Mouse (Mus musculus): Measurements from ENCODE around the gene Nfic. TPM values are rescaled to one million over a fixed set of nuclear protein-coding genes. Genes with fewer than 3 reads are reported as not detected.

Nfic gene
- total RNA-seq, 2 experiments from 2014 or later: 4.0 to 36.8 TPM

DNA sequence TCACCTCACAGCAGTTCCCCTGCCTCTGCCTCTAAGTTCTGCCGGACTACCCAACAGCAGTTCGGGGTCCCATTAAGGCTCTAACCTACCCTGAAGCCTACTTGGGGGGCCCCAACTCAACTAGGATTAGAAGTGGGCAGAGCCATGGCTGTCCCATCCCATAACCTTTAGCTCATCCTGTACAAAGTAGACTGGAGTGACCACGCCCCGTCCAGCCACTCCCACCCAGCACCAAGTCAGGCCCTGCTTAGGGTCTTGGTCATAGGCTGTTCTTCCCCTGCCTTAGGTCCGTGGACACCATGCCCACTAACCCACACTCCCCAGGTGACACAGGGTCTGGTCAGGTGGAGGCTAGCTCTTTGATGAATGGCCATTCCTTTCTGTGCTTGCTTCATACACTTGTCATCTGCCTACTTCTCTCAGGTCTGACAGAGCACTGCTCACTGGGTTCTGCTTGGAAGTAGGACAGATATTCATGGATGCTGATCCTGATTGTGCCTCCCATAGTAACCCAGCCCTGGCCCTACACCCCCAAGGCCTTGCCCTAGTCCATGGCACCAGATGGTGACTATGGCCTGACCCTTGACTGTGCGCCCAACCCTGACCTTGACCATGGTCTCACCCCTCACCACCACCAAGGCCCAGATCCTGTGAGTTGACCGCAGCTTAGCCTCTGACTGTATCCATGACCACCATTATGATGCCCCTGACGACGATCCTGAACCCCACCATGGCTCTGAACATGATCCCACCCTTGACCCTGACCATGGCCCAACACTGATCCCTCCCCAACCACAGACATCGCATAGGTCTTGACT, 36.1 kb downstream of the Nfic start:
- ATAC-seq (replicated peaks; ENCODE audit: poor library complexity): no peak

DNA sequence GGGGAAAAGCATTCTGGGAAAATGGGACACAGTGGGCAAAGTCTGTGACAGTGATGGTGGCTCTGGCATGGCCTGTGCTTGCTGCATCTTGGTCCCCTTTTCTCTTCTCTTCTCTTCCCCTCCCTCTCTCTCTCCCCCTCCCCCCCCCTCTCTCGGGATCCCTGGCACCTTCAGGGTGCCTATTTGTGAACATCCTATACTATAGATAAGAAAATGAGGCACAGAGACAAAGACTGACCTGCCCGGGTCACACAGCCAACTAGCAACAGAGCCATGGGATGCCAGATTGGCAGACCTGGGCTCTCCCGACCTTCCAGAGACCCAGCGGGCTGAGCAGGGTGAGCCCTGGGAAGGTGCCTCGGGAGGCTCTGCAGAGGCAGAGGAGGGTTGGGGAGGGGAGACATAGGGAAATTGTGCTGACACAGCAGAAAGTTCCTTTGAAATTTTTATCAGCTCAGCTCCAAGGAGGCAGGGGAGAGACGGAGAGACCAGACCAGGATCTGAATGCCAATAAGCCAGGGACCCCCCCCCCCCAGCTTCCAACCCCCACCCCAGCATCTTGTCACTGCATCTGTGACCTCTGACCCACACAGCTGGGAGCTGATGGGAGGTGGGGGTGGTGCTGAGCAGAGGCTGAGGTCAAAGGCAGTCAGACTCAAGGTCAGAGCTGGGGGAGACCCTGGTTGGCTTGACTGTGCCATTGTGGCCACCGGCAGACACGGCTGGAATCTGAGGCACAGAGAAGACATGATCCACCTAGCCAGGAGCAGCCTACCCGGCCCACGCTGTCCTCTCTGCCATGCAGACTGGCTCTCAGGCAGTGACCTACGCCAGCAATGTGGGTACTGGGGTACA, 37.0 kb downstream of the Nfic start:
- ATAC-seq (replicated peaks; ENCODE audit: poor library complexity): no peak

DNA sequence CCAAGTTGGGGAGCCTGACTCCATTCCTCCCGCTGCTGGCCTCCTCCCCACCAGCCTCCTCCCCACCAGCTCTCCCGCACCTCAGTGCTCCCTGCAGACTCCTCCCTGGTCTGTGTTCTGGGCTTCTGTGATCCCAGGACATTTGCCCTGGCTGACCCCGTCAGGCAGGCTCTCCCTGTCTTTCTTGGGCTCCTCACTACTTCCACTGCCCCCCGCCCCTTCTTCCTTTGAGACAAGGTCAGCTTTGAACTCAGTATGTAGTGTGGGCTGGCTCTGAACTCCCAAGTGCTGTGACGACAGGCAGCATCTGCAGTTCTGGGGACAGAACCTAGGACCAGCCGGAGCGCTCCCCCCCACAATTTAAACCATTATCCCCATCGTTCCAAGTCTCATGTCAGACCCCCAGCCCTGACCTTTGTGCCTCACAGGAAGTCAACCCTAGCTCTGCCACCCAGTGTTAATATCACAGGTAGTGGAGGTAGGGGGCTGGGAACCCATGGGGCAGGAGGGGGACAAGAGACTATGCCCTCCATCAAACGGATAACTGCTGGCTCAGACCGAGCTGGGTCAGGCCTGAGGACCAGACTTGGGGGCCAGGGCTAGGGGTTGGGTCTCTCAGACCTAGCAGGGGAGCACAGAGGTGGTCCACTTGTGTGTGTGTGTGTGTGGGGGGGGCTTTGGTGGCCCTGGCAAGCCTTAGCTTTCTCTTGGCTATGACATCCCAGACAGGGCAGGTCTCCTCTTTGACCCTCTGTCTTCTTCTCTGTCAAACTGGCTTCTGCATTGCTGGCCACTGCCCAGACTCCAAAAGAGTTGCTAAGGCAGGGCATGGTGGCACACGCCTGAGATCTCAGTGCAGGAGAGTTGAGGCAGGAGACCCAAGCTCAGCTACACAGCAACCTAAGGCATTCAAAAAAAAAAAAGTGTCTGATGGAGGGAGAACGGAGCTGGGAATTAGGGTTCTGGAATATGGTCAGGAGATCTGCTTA, 37.9 kb downstream of the Nfic start:
- ATAC-seq (replicated peaks; ENCODE audit: poor library complexity): no peak

DNA sequence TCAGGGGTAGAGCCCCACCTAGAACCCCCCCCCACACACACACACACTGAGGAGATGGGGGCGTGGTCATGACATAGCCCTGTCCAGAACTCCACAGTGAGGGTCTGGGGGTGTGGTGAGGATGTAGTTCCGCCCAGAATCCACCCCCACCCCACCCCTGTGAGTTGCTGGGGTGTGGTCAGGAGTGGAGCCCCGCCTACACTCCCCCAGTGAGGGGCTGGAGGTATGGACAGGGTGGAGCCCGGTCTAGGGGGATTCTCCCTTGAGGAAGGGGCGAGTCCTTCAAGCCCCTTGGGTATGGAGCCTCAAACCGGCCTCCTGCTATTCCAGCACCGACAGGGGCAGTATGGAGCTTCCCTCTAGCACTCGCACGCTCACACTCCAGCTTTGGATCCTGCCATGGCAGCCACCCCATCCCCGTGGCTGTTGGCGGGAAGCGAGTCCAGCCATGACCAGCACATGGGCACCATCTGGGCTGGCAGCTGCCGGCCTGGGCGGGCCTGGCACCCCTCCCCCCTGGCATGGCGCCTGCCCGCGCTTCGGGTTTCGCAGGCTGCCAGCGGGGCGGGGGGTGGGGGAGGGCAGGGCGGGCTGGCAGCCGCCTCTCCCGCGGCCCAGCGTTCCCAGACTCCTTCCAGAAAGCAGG, 38.7 kb downstream of the Nfic start:
- peak; percentile 49 for ATAC-seq (replicated peaks; ENCODE audit: poor library complexity)

DNA sequence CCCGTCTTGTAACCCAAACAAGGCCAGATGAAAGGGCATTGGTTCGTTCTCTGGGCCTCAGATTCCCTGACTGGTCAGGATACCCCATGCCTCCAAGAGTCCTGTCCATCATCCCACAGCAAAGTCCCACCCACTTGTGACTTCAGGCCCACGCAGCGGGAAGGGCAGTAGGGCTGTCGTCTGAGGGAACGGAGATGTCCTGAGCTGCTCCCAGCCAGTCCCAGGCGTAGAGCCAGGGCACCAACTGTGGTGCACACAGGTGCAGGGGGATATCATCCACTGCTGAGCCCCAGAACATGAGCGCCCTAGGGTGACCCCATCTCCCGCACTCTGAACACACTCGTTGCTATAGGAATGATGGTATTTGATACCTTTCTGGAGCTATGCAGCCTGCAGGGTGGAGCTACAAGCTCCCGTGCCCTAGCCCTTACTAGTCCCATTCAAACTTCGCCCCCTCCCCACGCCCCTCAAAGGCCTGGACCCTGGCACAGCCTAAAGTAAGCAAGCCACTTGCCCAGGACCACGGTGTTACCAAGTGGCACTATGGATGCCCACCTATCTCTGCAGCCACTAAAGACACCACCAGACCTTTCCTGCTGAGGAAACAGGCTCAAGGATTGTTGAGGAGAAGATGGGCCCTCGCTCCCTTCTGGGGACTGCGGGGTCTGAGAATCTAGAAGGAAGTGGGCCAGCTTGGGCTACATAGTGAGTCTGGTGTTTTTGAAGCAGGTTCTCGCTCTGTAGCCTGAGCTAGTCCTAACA, 39.7 kb downstream of the Nfic start:
- no peak for ATAC-seq (replicated peaks; ENCODE audit: poor library complexity)

DNA sequence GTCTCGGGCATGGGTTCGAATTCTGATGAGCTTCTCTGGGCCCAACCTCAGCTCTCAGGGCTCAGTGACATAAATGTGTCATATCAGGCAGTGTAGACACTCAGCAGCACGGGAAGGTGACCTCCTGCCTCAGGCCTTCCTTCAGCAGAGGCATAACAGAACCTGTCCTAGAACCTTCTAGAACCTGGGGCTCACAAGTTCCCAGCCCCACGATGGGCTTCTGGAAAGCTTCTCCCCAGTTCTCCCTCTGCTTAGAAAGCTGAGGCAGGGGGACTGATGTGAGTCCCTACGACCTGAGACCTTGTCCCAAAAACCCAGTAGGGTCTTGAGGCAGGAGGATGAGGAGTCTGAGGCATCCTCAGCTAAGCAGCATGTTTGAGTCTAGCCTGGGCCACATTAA, 40.3 kb downstream of the Nfic start:
- ATAC-seq (replicated peaks; ENCODE audit: poor library complexity): no peak

DNA sequence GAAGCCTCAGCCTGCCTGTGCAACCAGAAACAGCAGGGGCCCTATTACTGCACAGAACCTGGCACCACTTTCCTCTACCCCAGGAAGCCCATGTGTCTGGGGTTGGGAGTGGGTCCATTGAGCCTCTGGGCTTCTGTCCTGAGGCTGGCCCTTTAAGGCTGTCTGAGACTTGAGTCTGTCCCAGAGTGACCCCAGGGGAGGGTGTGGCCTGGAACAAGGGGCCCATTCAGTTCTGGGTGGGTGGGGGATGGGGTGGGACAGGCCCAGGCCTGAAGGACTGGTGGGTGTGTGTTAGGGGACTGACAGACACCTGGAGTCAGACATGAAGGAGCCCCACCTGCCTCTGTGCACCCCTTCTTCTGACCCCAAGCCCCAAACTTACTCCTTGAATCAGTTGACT, 40.8 kb downstream of the Nfic start:
- ATAC-seq (replicated peaks; ENCODE audit: poor library complexity): no peak

DNA sequence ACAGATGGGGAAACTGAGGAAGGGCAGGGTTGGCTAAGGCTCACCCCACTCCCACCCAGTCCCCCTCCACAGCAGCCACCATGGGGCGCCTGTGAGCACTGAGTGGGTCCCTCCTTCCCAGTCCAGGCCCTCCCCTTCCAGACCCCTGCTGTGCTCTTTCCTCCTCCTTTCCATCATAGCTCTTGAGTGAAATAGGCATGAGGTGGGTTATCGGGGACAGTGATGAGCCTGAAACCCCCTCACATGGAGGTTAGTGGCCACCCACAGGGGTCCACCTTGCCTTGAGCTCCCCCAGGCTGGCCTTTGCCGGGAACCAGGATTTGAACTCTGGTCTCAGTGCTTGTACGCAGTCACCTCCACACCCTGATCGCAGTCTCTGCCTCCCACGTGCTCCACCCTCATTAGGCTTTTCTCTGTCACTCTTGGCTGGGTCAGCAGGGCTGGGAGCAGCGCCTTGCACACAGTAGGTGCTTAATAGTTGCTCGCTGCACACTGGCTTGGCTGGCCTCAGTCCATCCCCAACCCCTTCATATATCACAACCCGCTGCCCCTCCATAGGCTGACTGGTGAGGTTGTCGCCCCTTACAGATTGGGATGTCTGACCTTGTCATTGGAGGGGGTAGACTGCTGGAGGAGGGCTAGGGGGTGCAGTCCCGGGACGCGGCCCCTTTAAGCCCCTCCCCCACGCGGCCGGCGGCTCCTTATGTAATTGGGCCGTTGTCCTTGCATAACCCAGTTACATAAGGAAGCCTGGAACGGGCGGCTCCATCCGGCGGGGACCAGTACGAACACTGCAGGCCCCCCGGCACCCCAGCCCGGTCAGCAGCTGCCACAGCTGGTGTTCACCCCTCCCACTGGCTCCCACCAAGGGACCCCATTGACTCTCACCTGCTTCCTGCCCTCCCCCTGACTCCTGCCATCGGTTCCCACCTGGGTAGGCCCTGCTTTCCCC, 41.8 kb downstream of the Nfic start:
- peak; percentile 60 for ATAC-seq (replicated peaks; ENCODE audit: poor library complexity)

DNA sequence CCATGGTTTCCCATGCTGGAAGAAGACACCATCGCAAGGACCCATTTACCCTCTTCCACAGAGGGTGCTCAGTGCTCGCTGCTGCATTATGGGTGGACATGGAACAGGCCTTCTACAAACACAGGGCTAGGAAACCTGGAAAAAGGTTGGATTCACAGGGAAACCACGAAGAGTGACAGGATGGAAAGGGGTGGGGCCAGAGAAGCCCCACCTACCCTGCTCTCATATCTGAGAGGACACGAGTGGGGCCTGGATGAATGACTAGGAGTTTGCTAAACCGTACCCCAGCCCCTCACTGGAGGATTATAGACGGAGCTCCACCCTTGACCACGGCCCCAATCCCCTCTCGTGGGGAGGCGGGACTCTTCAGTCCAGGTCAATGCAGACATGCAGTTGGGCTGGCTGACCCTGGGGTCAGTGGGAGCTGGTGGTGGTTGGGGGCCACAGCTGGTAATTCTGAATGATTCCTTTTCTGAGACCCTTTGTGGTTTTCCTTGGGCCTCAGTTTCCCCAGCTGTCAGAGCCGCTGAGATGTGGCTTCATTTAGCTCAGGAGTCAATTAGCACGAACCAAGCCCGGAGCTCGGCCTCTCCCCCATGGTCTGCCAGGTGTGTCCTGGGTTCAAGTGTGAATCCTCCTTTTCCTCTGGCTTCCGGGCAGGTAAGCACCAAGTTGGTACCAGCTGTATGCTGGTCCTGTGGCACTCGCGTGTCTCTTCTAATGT, 42.7 kb downstream of the Nfic start:
- ATAC-seq (replicated peaks; ENCODE audit: poor library complexity): no peak

DNA sequence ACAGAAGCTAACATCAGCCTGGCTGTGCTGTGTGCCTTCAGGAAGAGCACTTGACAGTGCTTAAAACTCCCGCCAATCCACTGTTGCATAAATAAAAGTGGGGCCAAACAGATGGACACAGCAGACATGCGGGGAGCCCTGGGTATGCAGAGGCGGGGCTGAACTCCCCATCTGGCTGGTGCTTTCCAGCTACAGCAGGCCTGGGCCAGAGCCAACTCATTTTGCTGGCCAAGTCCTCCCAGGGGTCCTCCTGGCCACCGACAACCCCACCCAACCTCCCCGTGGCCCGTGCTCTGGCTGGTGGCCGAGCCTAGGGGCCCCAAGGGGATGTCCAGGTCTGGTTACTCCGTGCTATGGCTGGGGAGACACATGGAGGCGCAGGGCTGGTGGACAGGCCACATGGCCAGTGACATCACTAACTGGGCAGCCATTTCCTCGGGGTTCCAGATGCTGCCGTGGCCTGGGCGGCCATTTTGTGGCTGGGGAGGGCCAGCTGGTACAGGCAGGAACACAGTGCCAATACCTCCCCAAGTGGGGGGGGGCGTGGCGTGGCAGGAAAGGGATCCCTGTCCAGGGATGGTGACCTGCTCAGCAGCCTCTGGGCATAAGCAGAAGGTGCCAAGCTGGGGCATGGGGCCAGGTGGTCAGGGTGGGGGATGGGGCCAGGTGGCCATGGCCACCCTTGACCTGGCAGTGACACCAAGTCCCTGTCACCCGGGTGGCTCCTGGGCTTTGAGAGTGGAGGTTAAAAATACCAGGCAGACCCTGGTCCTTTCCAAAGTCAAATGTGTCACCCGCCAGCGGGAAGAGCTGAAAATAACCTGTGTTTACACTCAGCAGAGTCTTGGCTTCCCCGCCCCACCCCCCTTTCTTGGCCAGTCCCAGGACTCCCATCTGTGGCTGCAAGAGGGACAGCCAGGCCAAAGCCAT, 43.7 kb downstream of the Nfic start:
- ATAC-seq (replicated peaks; ENCODE audit: poor library complexity): no peak

DNA sequence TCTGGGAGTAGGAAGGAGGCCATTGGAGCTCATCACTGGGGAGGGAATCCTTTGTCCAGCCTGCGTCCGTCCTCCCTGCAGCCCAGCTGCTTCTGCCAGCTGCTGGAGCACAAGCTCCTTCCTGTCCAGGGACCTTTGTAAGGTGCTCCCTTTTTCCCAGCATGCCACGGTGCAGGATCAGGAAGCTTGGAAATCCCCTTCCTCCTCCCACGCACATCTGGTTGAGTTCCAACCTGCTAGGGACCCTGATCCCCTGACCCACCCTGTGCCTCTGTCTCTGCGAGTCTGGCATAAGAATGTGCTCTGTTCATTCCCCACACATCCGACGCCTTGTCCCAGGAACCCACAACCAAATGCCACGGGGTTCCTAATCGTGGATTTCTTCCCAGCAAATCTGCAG, 44.5 kb downstream of the Nfic start:
- no peak for ATAC-seq (replicated peaks; ENCODE audit: poor library complexity)

DNA sequence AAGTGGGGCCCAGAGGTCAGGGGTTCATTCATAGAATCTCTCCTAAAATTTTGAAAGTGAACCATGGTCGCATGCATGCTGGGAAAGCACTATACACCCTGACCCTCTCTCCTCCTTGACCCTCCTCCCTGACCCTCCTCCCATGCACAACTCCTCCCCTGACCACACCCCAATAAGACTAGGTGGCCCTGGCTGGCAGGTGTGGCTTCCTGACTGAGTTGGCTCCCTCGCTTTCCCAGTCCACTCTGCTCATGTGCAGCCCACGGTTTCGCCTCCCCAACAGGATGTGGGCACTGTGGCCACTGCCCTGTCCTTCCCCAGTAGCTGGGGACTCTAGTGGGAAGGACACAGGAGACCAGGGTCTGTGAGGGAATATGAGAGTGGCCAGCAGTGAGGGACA, 45.1 kb downstream of the Nfic start:
- ATAC-seq (replicated peaks; ENCODE audit: poor library complexity): no peak

DNA sequence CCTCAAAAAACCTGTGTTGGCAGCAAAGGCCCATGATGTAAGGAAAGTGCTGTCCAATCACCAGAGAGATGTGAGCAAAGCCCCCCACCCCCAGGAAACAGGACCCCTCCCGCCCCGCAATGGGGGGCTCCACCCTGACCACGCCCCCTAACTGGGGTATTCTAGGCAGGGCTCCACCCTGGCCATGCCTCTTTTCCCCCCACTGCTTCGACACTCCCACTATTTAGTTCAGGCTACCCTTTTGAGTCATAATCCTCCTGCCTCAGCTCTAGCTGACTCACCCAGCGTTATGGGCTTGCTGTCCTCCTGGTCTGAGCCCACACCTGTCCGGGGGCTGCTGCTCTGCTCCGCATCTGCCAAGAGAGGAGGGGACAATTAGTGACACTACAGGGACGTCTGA, 46.1 kb downstream of the Nfic start:
- no peak for ATAC-seq (replicated peaks; ENCODE audit: poor library complexity)

DNA sequence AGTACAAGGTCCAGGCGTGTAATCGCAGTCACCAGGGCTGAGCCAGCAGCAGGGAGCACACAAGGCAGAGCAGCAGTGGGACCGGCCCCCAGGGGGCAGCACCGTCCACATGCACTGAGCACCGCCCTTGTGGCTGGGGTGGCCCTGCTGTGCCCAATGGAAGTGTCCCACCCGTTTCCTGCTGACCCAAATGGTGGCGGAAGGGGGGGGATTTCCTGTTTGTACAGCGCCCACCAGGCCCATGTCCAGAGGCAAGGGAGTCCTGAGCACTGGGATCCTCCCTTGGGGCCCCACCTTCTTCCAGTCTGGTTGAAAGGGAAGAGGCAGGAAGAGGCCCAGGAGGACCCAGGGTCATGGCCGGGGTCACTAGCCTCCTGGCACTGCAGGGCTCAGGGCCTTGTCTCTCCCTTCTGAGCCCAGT, 46.6 kb downstream of the Nfic start:
- peak; percentile 68 for ATAC-seq (replicated peaks; ENCODE audit: poor library complexity)

DNA sequence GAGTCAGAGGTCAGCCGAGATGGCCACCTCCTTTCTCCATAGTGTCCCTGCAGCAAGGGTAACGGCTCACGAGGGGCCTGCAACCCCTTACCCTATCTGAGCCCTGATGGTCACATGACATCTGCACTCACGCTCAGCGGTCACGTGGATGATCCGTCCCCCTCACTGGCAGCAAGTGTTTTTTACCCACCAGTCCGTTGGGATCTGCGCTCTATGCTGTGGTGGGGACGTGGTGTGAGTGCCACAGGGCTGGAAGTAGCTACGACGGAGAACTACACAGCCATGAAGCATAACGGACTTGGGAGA, 47.1 kb downstream of the Nfic start:
- no peak for ATAC-seq (replicated peaks; ENCODE audit: poor library complexity)

DNA sequence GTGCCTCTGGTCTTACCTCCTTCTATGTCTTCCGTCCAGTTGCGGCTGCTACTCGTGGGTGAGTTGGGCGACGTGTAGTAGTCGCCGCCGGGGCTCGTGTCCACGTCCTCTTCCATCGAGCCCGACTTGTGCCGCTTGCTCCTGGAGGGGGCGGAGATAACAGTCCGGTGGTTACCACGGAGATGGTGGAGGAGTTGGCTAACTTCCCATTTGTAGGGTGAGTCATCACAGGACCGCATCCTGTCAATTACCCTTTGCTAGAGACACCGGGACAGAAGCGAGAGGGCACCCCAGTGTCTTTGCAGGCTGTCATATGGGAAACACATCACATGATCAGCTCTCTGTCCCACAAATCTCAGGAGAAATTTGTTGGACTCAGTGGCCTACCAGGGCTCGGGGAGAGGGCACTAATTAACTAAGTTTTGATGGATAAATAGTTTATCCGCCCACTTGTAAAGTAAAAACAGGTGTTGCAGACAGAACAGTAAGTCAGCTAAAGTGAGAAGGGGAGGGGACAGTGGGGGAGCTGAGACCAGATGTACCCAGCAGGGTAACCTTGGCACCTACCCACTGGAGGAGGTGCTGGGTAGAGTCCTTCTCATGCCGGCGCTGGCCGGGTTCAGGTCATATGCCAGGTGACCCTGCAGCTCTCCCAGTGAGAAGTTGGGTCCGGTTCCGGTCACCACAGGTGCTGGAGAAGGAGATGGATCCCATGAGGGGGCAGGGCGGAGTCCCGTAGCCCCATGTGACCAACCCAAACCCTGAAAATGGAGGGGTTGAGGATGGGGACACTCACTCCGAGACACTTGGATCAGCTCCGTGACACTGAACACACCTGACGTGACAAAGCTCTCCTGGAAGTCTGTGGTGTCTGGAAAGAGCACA, 47.7 kb downstream of the Nfic start:
- ATAC-seq (replicated peaks; ENCODE audit: poor library complexity): peak; percentile 68
